Mouse (Mus musculus): ENCODE results near the gene Ppbp.

- TF ChIP-seq CTCF (IDR thresholded peaks at IDR 0.05; ENCODE audit: control insufficient read depth, insufficient read depth, insufficient replicate concordance, low read depth, low read length) = no peak
- TF ChIP-seq POLR2A (IDR thresholded peaks at IDR 0.05; ENCODE audit: control insufficient read depth, low read depth, low read length) = no peak
Measured at GRCm38 (mm10) chr5:90789306-90790073, 21.2 kb downstream of the Ppbp start.
